Mouse (Mus musculus) left cerebral cortex, adult 2 months (tissue): ENCODE data around the gene Mamdc4. TPM values are rescaled to one million over a fixed set of nuclear protein-coding genes. Genes with fewer than 3 reads are reported as not detected.
"Not testable (repeated sequence)": the region's sequence is repeated elsewhere in the genome, so short reads cannot be mapped to it uniquely, and the experiment has no call there.

Experiments used
- DNase-seq, 2 experiments: peaks; one replicate each; pipeline ENCODE4 v3.0.0; 2021 to 2022; ENCODE audit warnings: low spot score in 2 of 2, mixed read lengths in 1 of 2; ENCODE audit errors: extremely low spot score in 1 of 2
- H3K27ac ChIP-seq: fragments of 200-600 bp; 2 replicates; pipeline ENCODE4 v1.8.1; 2022
- H3K4me3 ChIP-seq: fragments of 200-600 bp; 2 replicates; pipeline ENCODE4 v1.8.1; 2022
- CTCF ChIP-seq: fragments of 200-600 bp; IDR thresholded peaks from 2 replicates; pipeline ENCODE4 v1.8.1; 2022; ENCODE audit warnings: antibody characterized with exemption, mild to moderate bottlenecking, moderate library complexity
- intact Hi-C: fragments of 180-260 bp; cut with DNase I; formaldehyde crosslinking; loops from one replicate; pipeline ENCODE4 v1.15.1; 2025
- total RNA-seq, 2 experiments: library from RNA; stranded (reverse); gene quantifications; 2 replicates each; pipeline ENCODE4 v1.2.3; 2021

Mamdc4 gene
- total RNA-seq, 2 experiments from 2014 or later: 1.8 to 2.6 TPM

DNA sequence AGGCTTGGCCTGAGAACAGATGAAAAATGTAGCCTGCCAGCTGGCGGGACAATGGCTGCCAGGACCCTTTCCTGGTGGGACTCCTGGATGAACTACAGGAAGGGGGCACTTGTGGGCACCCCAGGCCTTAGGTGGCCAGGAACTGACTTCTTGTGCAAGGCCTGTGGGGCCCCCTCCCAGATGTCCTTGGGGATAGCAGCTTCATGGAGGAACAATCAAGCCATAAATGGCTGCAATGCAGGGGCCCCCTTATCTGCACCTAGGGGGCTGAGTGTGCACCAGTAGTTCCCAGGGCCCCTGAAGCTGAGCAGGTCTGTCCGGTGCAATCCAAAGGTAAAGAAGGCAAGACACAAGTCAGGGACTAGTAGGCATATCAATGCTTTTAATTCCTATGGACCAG is 1.6 kb downstream of the Mamdc4 start:
- peak in 1 of 2 experiments; percentile 9 for DNase-seq
- H3K4me3 ChIP-seq: no peak overlapping the region
- no peak for TF ChIP-seq CTCF
- H3K27ac ChIP-seq: no peak overlapping the region
- intact Hi-C loops: no loop called here

- no peak overlapping the region for H3K4me3 ChIP-seq
- H3K27ac ChIP-seq: no peak overlapping the region
- intact Hi-C loops: no loop called here
- DNase-seq: no peak
- TF ChIP-seq CTCF: no peak
Measured at GRCm38 (mm10) chr2:25571221-25571620, 3.4 kb downstream of the Mamdc4 start.

DNA sequence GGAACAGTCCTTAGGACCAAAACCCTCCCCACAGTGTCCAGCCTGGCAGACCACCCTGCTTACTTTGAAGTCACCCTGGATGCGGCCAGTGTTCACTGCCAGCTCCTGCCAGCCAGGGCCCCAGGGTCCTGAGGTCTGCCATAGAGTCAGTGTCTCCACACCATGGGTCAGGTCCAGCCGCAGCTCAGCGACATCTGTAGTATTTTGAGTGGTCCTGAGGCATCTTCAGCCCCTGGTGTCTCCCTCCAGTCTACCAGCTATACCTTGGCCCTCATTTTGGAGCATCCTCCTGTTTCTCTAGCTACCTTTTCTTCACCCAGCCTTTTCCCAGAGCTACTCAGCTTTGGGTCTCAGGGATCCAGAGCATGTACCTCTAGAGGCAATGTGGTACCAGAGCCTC is 5.3 kb downstream of the Mamdc4 start:
- DNase-seq: no peak
- no peak overlapping the region for H3K27ac ChIP-seq
- intact Hi-C loops: no loop called here
- H3K4me3 ChIP-seq: no peak overlapping the region
- TF ChIP-seq CTCF: no peak

- no peak for DNase-seq
- intact Hi-C loops: no loop called here
- no peak overlapping the region for H3K27ac ChIP-seq
- no peak overlapping the region for H3K4me3 ChIP-seq
- TF ChIP-seq CTCF: no peak
Measured at GRCm38 (mm10) chr2:25568473-25569019, 6.1 kb downstream of the Mamdc4 start.

DNA sequence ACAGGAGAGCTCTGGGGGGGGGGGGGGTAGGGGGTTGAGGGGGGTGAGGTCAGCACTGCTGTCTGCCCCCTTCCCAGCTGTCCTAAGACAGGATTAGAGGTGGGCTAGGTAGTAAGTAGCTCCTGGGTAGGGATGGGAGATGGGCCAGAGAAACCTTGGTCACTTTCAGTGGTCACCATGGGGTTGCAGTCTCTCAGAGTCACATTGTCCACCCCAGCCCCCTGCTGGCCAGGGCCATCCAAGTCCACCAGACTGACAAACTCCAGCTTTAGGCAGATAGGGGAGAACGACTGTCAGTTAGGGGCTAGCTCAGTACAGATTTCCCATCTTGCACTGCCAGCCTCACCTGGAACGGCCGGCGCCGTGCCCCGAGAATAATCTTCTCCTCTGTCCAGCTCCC is 8.1 kb downstream of the Mamdc4 start:
- TF ChIP-seq CTCF: peak; percentile 5
- peak in 1 of 2 experiments; percentile 14 for DNase-seq
- H3K27ac ChIP-seq: no peak overlapping the region

GRCm38 (mm10) chr2:25565741-25566140 is 8.9 kb downstream of the Mamdc4 start:
- DNase-seq: no peak
- intact Hi-C loops: no loop called here
- Histone ChIP-seq H3K27ac (no peak overlapping the region), H3K4me3 (no peak overlapping the region)
- TF ChIP-seq CTCF: no peak

More for the DNA sequence above, 8.1 kb downstream of the Mamdc4 start:
- intact Hi-C loops: no loop called here
- no peak overlapping the region for H3K4me3 ChIP-seq

DNA sequence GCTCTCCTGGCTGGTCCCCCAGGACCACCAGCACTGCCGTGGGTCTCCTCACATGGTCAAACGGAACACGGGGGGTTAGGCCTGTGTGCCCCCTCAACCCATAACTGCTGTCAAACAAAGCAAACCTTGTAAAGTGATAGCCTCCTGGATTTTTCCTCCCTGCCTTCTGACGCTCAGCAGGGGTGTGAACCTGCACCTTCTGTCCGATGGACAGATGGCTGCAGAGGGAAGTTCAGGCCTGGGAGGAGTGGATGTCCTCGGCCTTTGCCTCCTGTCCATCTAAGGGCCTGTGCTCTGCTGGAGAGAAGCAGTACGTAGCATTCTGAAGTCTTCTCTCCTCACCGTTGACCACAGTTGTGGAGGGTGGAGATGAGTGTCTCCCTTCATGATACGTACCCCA is 12.7 kb downstream of the Mamdc4 start:
- no peak for DNase-seq
- no peak for TF ChIP-seq CTCF
- Histone ChIP-seq H3K27ac (no peak overlapping the region), H3K4me3 (no peak overlapping the region)
- intact Hi-C loops: no loop called here

GRCm38 (mm10) chr2:25560551-25560950 is 14.1 kb downstream of the Mamdc4 start:
- peak in 1 of 2 experiments; percentile 9 for DNase-seq
- intact Hi-C loops: no loop called here
- H3K4me3 ChIP-seq: no peak overlapping the region
- no peak for TF ChIP-seq CTCF
- no peak overlapping the region for H3K27ac ChIP-seq

- DNase-seq: no peak
- Histone ChIP-seq H3K4me3 (peak overlapping the region; percentile 72), H3K27ac (peak overlapping the region; percentile 90; the same call in 1 of the 2 replicates)
- no peak for TF ChIP-seq CTCF
- intact Hi-C loops: no loop called here
Measured at GRCm38 (mm10) chr2:25558774-25559173, 15.9 kb downstream of the Mamdc4 start.

- TF ChIP-seq CTCF: no peak
- intact Hi-C loops: no loop called here
- Histone ChIP-seq H3K27ac (peak overlapping the region; percentile 90), H3K4me3 (peak overlapping the region; percentile 72)
- DNase-seq: no peak
Measured at GRCm38 (mm10) chr2:25557964-25558360, 16.7 kb downstream of the Mamdc4 start.

DNA sequence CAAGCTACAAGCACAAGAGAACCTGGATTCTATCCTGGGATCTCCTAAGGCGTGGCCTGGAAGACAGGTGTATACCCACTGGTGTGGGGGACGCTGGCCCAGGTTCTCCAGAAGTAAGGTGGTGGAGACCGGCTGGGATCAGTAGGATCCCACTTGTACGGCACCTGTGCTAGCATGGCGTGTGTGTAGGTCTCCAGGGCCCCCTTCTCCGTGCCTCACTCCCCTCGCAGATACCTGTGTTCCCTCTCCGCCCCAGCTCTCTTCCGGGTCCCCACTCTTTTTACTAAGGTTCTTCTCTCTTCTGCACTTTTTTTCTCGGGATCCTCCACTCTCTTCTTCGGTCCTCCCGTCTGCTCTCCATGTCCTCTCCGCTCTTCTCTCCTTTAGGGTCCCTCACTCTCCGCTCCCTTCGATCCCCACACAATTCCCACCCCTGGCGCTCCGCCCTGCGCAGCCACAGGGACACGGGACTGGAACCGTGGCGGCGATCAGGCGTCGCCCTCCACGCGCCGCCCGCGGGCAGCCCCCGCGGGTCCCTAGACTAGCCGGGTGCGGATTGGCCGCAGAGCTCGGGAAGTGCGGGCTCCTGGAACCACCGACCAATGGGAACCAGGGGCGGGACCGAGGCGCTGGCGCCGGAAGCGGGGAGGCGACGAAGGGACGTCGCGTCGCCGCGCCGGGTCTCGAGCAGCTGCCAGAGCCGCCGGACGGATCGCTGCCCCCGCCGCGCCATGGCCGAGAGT is 17.3 kb downstream of the Mamdc4 start, which contains the start of gene Edf1:
Gene Edf1, plus strand, starts transcription at position 627 of the 743 bp plus-strand sequence.
- peak within 1 kb of the TSS; percentile 90 for H3K27ac ChIP-seq
- H3K4me3 ChIP-seq: peak within 1 kb of the TSS; percentile 72
- TF ChIP-seq CTCF: no peak
- intact Hi-C loops: no loop called here
- peak; percentile 95 to 97 for DNase-seq

- no peak for DNase-seq
- intact Hi-C loops: no loop called here
- TF ChIP-seq CTCF: no peak
- Histone ChIP-seq H3K4me3 (no peak overlapping the region), H3K27ac (no peak overlapping the region)
Measured at GRCm38 (mm10) chr2:25556296-25556695, 18.3 kb downstream of the Mamdc4 start.

DNA sequence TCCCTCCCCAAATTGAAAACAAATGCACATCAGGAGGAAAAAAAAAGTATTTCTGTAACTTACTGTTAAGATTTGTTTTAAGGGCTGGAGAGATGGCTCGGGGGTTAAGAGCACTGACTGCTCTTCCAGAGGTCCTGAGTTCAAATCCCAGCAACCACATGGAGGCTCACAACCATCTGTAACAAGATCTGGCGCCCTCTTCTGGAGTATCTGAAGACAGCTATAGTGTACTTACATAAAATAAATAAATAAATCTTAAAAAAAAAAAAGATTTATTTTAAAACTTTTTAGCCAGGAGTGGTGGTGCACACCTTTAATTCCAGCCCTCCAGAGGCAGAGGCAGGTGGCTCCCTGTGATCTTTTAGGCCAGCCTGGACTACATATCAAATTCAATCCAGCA is 19.2 kb downstream of the Mamdc4 start:
- H3K27ac ChIP-seq, intact Hi-C loops: not testable (repeated sequence)
- peak; percentile 46 for TF ChIP-seq CTCF

DNA sequence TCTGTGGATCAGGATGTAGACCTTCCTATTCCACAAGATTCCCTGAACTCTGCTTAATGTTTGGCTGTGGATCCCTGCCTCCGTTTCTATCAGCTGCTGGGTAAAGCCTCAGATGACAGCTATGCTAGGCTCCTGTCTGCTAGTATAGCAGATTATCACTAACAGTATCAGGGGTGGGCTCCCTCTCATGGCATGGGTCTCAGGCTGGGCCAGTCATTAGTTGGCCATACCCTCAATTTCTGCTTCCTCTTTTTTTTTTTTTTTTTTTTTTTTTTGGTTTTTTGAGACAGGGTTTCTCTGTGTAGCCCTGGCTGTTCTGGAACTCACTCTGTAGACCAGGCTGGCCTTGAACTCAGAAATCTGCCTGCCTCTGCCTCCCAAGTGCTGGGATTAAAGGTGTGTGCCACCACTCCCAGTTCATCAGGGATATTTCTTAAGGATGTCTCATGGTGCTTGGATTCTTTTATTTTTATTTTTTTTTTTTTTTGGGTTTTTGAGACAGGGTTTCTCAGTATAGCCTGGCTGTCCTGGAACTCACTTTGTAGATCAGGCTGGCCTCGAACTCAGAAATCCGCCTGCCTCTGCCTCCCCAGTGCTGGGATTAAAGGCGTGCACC is 21.4 kb downstream of the Mamdc4 start:
- intact Hi-C loops: loop anchor here (2.0 kb wide), 1 partner anchor 126 kb away; no protein-coding TSS in a partner anchor
- not testable (repeated sequence) for H3K4me3 ChIP-seq, H3K27ac ChIP-seq, DNase-seq

More for the DNA sequence above, 19.2 kb downstream of the Mamdc4 start:
- DNase-seq, H3K4me3 ChIP-seq: not testable (repeated sequence)
